In the genomic region with DNA sequence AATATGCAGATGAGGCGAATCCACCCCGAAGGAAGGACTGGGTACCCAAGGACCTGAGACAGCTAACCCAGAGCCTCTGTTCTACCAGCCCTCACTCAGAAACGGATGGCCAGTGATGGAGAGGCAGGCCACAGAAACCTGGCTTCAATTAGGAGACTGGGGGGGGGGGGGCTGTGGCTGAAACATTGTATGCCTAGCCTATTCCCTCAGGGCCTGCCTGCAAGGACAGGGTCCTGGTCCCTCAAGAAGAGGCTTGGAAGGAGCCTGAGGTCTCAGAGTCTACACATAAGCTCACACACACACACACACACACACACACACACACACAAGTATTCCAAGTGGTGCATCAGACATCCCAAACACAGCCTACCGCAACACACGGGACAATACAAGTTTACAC, we compare ENCODE assay signal across 10 mouse cellular contexts. TPM values are rescaled to one million over a fixed set of nuclear protein-coding genes. Genes with fewer than 3 reads are reported as not detected.
A peak's percentile ranks its signal among the peaks of the same experiment; 100 is the strongest.
DNase-seq lines count a peak whose midpoint lies in the region; ATAC-seq and TF ChIP-seq lines count a peak whose summit lies in the region.
"Had no signal": no experiment of that assay in that cellular context is flagged by ENCODE, and none has a peak within 500 bp of the region (broad histone marks: within the 10 kb centered on the region; RNA-seq: fewer than 3 reads in every experiment).

No protein-coding gene starts in this region.

- H3K27me3 ChIP-seq in heart, adult 2 months (ENCODE audit: control insufficient read depth, insufficient read depth, low read length) = no peaks in the 10 kb centered on the region
- H3K27me3 ChIP-seq in megakaryocyte, embryonic 14.5 days (replicated peaks) = peaks cover 74% of the 10 kb centered on the region
- no peaks in the 10 kb centered on the region for H3K27me3 ChIP-seq in limb, embryonic 11.5 days (ENCODE audit: control insufficient read depth, insufficient read depth, low read length)
- H3K27me3 ChIP-seq in stomach, embryonic 16.5 days (ENCODE audit: control insufficient read depth, insufficient read depth, low read length) = no peaks in the 10 kb centered on the region

- H3K4me3 ChIP-seq in heart, adult 2 months = peak overlapping the region; percentile 23; the same call in 1 of the 2 replicates
- peak overlapping the region; percentile 84 for H3K4me3 ChIP-seq in megakaryocyte, embryonic 14.5 days (replicated peaks)
- H3K4me3 ChIP-seq in limb, embryonic 11.5 days (ENCODE audit: low read depth, low read length) = peak overlapping the region; percentile 57
- H3K4me3 ChIP-seq in stomach, embryonic 16.5 days (replicated peaks; ENCODE audit: low read length) = peak overlapping the region; percentile 40

- H3K27ac ChIP-seq in heart, adult 2 months = no peak overlapping the region
- H3K27ac ChIP-seq in limb, embryonic 11.5 days (replicated peaks; ENCODE audit: low read depth, low read length) = peak overlapping the region; percentile 93
- H3K27ac ChIP-seq in stomach, embryonic 16.5 days (ENCODE audit: low read length) = peak overlapping the region; percentile 16

- intact Hi-C loops in heart, adult 2 months (cut with DNase I) = no loop called here

- DNase-seq in heart, adult 2 months = no peak
- DNase-seq in heart, postnatal 4 days = no peak
- DNase-seq in limb, embryonic 11.5 days (ENCODE audit: low spot score) = peak; percentile 60
- no peak for DNase-seq in adipocyte (ENCODE audit: low spot score)
- DNase-seq in adrenal gland, postnatal 10 days = no peak
- DNase-seq: layer of hippocampus, adult 9-11 months had no signal

- no peaks in the 10 kb centered on the region for H3K36me3 ChIP-seq in heart, adult 2 months (ENCODE audit: control insufficient read depth, insufficient read depth, low read length)
- no peaks in the 10 kb centered on the region for H3K36me3 ChIP-seq in megakaryocyte, embryonic 14.5 days (replicated peaks; ENCODE audit: low read length)
- peaks cover 6% of the 10 kb centered on the region; the same call in 1 of the 2 replicates for H3K36me3 ChIP-seq in limb, embryonic 11.5 days (ENCODE audit: control insufficient read depth, insufficient read depth, low read length)
- H3K36me3 ChIP-seq in stomach, embryonic 16.5 days (ENCODE audit: control insufficient read depth, insufficient read depth, low read length) = no peaks in the 10 kb centered on the region

- H3K4me2 ChIP-seq in limb, embryonic 11.5 days (ENCODE audit: low read depth, severe bottlenecking) = peak overlapping the region; percentile 91
- peak overlapping the region; percentile 57 for H3K4me2 ChIP-seq in stomach, embryonic 16.5 days (ENCODE audit: low read depth, low read length)

- peak overlapping the region; percentile 23; the same call in 1 of the 2 replicates for H3K9ac ChIP-seq in heart, adult 2 months (ENCODE audit: low read depth, low read length)
- peak overlapping the region; percentile 66 for H3K9ac ChIP-seq in limb, embryonic 11.5 days (ENCODE audit: low read length)
- peak overlapping the region; percentile 43 for H3K9ac ChIP-seq in stomach, embryonic 16.5 days (ENCODE audit: low read length)

- WGBS in heart, adult 2 months = 40% methylated on average over 5 of the region's 5 CpGs
- WGBS in limb, embryonic 11.5 days = 18% methylated on average over 5 of the region's 5 CpGs
- WGBS in stomach, embryonic 16.5 days = 32% methylated on average over 5 of the region's 5 CpGs

- no peaks in the 10 kb centered on the region for H3K79me2 ChIP-seq in heart, adult 2 months (replicated peaks; ENCODE audit: control insufficient read depth, insufficient read depth, low read length)

- no peaks in the 10 kb centered on the region for H3K9me3 ChIP-seq in megakaryocyte, embryonic 14.5 days
- H3K9me3 ChIP-seq in limb, embryonic 11.5 days (ENCODE audit: control insufficient read depth, low read length) = no peaks in the 10 kb centered on the region
- no peaks in the 10 kb centered on the region for H3K9me3 ChIP-seq in stomach, embryonic 16.5 days (replicated peaks; ENCODE audit: control insufficient read depth, low read length)

- no peak for TF ChIP-seq POLR2A in heart, adult 2 months (IDR thresholded peaks at IDR 0.05; ENCODE audit: insufficient read depth, low read depth, low read length)

- no peak for TF ChIP-seq CTCF in heart, adult 2 months (IDR thresholded peaks at IDR 0.05)

- ATAC-seq in megakaryocyte, adult 5-6 weeks (ENCODE audit: poor library complexity, severe bottlenecking) = no peak
- ATAC-seq in limb, embryonic 11.5 days (ENCODE audit: insufficient number of reproducible peaks, low FRiP score, low TSS enrichment, low read depth) = no peak
- no peak for ATAC-seq in stomach, embryonic 16.5 days (ENCODE audit: insufficient read depth, low FRiP score)
- ATAC-seq: CD4-positive, CD25-positive, alpha-beta regulatory T cell, adult 4 months had no signal

- TF ChIP-seq EP300 in heart, adult 2 months (IDR thresholded peaks at IDR 0.05; ENCODE audit: insufficient read depth, low read depth, low read length) = no peak

- H3K4me1 ChIP-seq in heart, adult 2 months (ENCODE audit: control insufficient read depth, insufficient read depth, low read length) = no peaks in the 10 kb centered on the region
- H3K4me1 ChIP-seq in megakaryocyte, embryonic 14.5 days = peaks cover 76% of the 10 kb centered on the region
- peaks cover 59% of the 10 kb centered on the region for H3K4me1 ChIP-seq in limb, embryonic 11.5 days (ENCODE audit: control insufficient read depth, insufficient read depth, low read length)
- H3K4me1 ChIP-seq in stomach, embryonic 16.5 days (ENCODE audit: control insufficient read depth, insufficient read depth, low read length) = peaks cover 21% of the 10 kb centered on the region

RNA-seq across cellular contexts. Expression of gene Tmem119, which starts 0.6 kb away (rescaled TPM):
- total RNA-seq in heart, adult 2 months (2021) = 1 to 10 TPM; 3.6 to 5.8 TPM
- 7.3 and 12.0 TPM in 2 replicates for polyA plus RNA-seq in heart, adult 2 months (2012; rRNA removed)
- total RNA-seq in heart, postnatal 4 days (2021) = 10 to 100 TPM; 11.7 to 13.7 TPM
- polyA plus RNA-seq in megakaryocyte, embryonic 14.5 days (2012; ENCODE audit: insufficient read depth, low replicate concordance) = 4.0 TPM in 1 of 2 replicates, not detected in the other
- 1.9 and 2.8 TPM in 2 replicates for total RNA-seq in megakaryocyte, adult 5-6 weeks (2015)
- 2.3 and 3.2 TPM in 2 replicates for total RNA-seq in megakaryocyte, adult 5-6 weeks (2017)
- polyA plus RNA-seq in limb, embryonic 11.5 days (2014; fragmentation: Nextera tagmentation; extraction: Ambion mirVana) = 112 and 131 TPM in 2 replicates
- polyA plus RNA-seq in stomach, embryonic 16.5 days (2015; fragmentation: Nextera tagmentation; extraction: Ambion mirVana) = 71.4 and 73.0 TPM in 2 replicates
- total RNA-seq in adrenal gland, postnatal 10 days (2021) = 10 to 100 TPM; 14.0 to 18.0 TPM
- polyA plus RNA-seq: CD4-positive, CD25-positive, alpha-beta regulatory T cell, adult 4 months had no signal

RNA-seq across cellular contexts. Expression of gene Iscu, which starts 27.1 kb away (rescaled TPM):
- 100 to 1,000 TPM; 176 to 202 TPM for total RNA-seq in heart, adult 2 months (2021)
- 168 and 212 TPM in 2 replicates for polyA plus RNA-seq in heart, adult 2 months (2012; rRNA removed)
- total RNA-seq in heart, postnatal 4 days (2021) = 100 to 1,000 TPM; 102 to 104 TPM
- 39.7 and 56.2 TPM in 2 replicates for polyA plus RNA-seq in megakaryocyte, embryonic 14.5 days (2012; ENCODE audit: insufficient read depth, low replicate concordance)
- 107 and 114 TPM in 2 replicates for total RNA-seq in megakaryocyte, adult 5-6 weeks (2015)
- 80.8 and 95.5 TPM in 2 replicates for total RNA-seq in megakaryocyte, adult 5-6 weeks (2017)
- polyA plus RNA-seq in limb, embryonic 11.5 days (2014; fragmentation: Nextera tagmentation; extraction: Ambion mirVana) = 106 and 112 TPM in 2 replicates
- 97.0 and 112 TPM in 2 replicates for polyA plus RNA-seq in stomach, embryonic 16.5 days (2015; fragmentation: Nextera tagmentation; extraction: Ambion mirVana)
- 100 to 1,000 TPM; 344 to 362 TPM for total RNA-seq in adrenal gland, postnatal 10 days (2021)

RNA-seq across cellular contexts. Expression of gene Sart3, which starts 27.4 kb away (rescaled TPM):
- total RNA-seq in heart, adult 2 months (2021) = 10 to 100 TPM; 12.2 to 14.4 TPM
- 10.2 and 13.6 TPM in 2 replicates for polyA plus RNA-seq in heart, adult 2 months (2012; rRNA removed)
- total RNA-seq in heart, postnatal 4 days (2021) = 10 to 100 TPM; 30.4 to 30.7 TPM
- polyA plus RNA-seq in megakaryocyte, embryonic 14.5 days (2012; ENCODE audit: insufficient read depth, low replicate concordance) = 9.0 and 14.3 TPM in 2 replicates
- total RNA-seq in megakaryocyte, adult 5-6 weeks (2015) = 9.9 and 11.9 TPM in 2 replicates
- 26.1 and 28.3 TPM in 2 replicates for total RNA-seq in megakaryocyte, adult 5-6 weeks (2017)
- polyA plus RNA-seq in limb, embryonic 11.5 days (2014; fragmentation: Nextera tagmentation; extraction: Ambion mirVana) = 64.6 and 78.0 TPM in 2 replicates
- polyA plus RNA-seq in stomach, embryonic 16.5 days (2015; fragmentation: Nextera tagmentation; extraction: Ambion mirVana) = 30.8 and 35.0 TPM in 2 replicates
- total RNA-seq in adrenal gland, postnatal 10 days (2021) = 10 to 100 TPM; 26.3 to 31.3 TPM

RNA-seq across cellular contexts. Expression of gene Selplg, which starts 32.8 kb away (rescaled TPM):
- total RNA-seq in heart, adult 2 months (2021) = 1 to 10 TPM; 3.4 to 4.5 TPM
- polyA plus RNA-seq in heart, adult 2 months (2012; rRNA removed) = 5.7 and 14.1 TPM in 2 replicates
- 1 to 10 TPM; 1.3 to 2.1 TPM for total RNA-seq in heart, postnatal 4 days (2021)
- polyA plus RNA-seq in megakaryocyte, embryonic 14.5 days (2012; ENCODE audit: insufficient read depth, low replicate concordance) = 39.4 and 167 TPM in 2 replicates
- 718 and 733 TPM in 2 replicates for total RNA-seq in megakaryocyte, adult 5-6 weeks (2015)
- 291 and 312 TPM in 2 replicates for total RNA-seq in megakaryocyte, adult 5-6 weeks (2017)
- polyA plus RNA-seq in limb, embryonic 11.5 days (2014; fragmentation: Nextera tagmentation; extraction: Ambion mirVana) = 0.79 and 1.6 TPM in 2 replicates
- polyA plus RNA-seq in stomach, embryonic 16.5 days (2015; fragmentation: Nextera tagmentation; extraction: Ambion mirVana) = 7.3 and 9.1 TPM in 2 replicates
- total RNA-seq in adrenal gland, postnatal 10 days (2021) = 1 to 10 TPM; 6.6 to 6.9 TPM

Comparison
In these comparisons a context has a peak if more than half of its experiments do, and no peak if none do; other contexts are left out.
1. H3K4me3 ChIP-seq: peak in every context shown above with its lines; median percentile 84 in megakaryocyte, embryonic 14.5 days; 57 in limb, embryonic 11.5 days; 40 in stomach, embryonic 16.5 days; 23 in heart, adult 2 months.